Mouse (Mus musculus) midbrain, postnatal 0 days (tissue): ENCODE results near the gene Lect2. TPM values are rescaled to one million over a fixed set of nuclear protein-coding genes. Genes with fewer than 3 reads are reported as not detected.

Experiments used
- ATAC-seq: fragments of 200-750 bp; cut with Nextera tagmentation; 2 replicates; pipeline ENCODE4 v1.8.0; 2017; ENCODE audit warnings: moderate number of reproducible peaks, mild to moderate bottlenecking, moderate TSS enrichment, moderate library complexity; ENCODE audit not compliant: low FRiP score
- DNase-seq: peaks from one replicate; pipeline ENCODE4 v3.0.0-alpha.2; 2015; ENCODE audit warnings: low spot score
- H3K27ac ChIP-seq: fragments of 300-500 bp; sonication (generic); 2 replicates; pipeline ENCODE4 v1.5.1; 2014; ENCODE audit warnings: low read depth, mild to moderate bottlenecking, low read length, mixed read lengths
- H3K27me3 ChIP-seq: fragments of 300-500 bp; sonication (generic); 2 replicates; pipeline ENCODE4 v1.6.1; 2014; ENCODE audit warnings: low read length, control low read depth, mixed read lengths; ENCODE audit not compliant: insufficient read depth
- H3K36me3 ChIP-seq: fragments of 300-500 bp; sonication (generic); 2 replicates; pipeline ENCODE4 v1.6.1; 2014; ENCODE audit warnings: low read length, control low read depth, mixed read lengths; ENCODE audit not compliant: insufficient read depth
- H3K4me1 ChIP-seq: fragments of 300-500 bp; sonication (generic); 2 replicates; pipeline ENCODE4 v1.6.1; 2014; ENCODE audit warnings: mild to moderate bottlenecking, control low read depth, antibody characterized with exemption, low read length, mixed read lengths; ENCODE audit not compliant: insufficient read depth
- H3K4me2 ChIP-seq: fragments of 300-500 bp; sonication (generic); 2 replicates; pipeline ENCODE4 v1.6.1; 2014; ENCODE audit warnings: low read depth, mild to moderate bottlenecking, low read length, mixed read lengths; ENCODE audit not compliant: poor library complexity, severe bottlenecking
- H3K4me3 ChIP-seq: fragments of 300-500 bp; sonication (generic); 2 replicates; pipeline ENCODE4 v1.5.1; 2014; ENCODE audit warnings: low read depth, mild to moderate bottlenecking, low read length, moderate library complexity
- H3K9ac ChIP-seq: fragments of 300-500 bp; sonication (generic); replicated peaks from 2 replicates; pipeline ENCODE4 v1.6.1; 2014; ENCODE audit warnings: mild to moderate bottlenecking, low read length, moderate library complexity, mixed read lengths; ENCODE audit not compliant: poor library complexity, severe bottlenecking
- H3K9me3 ChIP-seq: fragments of 300-500 bp; sonication (generic); 2 replicates; pipeline ENCODE4 v1.6.1; 2016; ENCODE audit warnings: low read length, control low read depth
- CTCF ChIP-seq: IDR thresholded peaks from 2 replicates; pipeline ENCODE4 v1.5.1; 2016; ENCODE audit warnings: antibody characterized with exemption, mild to moderate bottlenecking
- WGBS: fragments of 180-500 bp; shearing (Covaris S2); extraction: QIAGEN DNeasy Blood & Tissue Kit; methylation state at CpG from one replicate; pipeline ENCODE4 v1.1.7; 2014; 5-methylcytosine and 5-hydroxymethylcytosine counted together
- polyA plus RNA-seq: library from polyadenylated mRNA; unstranded; fragments of >200 nt; fragmentation: Nextera tagmentation; extraction: Ambion mirVana; gene quantifications from 2 replicates; pipeline ENCODE4 v1.2.1, GENCODE M21; 2015
- total RNA-seq: library from RNA; depleted of rRNA; stranded (reverse); fragments of >200 nt; gene quantifications from 2 replicates; pipeline ENCODE4 v1.2.3, GENCODE M21; 2014

Lect2 gene
- total and polyA plus RNA-seq, 2 experiments from 2014 or later: not detected

- Histone ChIP-seq H3K4me2 (no peak overlapping the region), H3K4me3 (no peak overlapping the region), H3K27me3 (no peaks in the 10 kb centered on the region), H3K36me3 (no peaks in the 10 kb centered on the region), H3K9me3 (peaks cover 8% of the 10 kb centered on the region; the same call in 1 of the 2 replicates), H3K4me1 (no peaks in the 10 kb centered on the region), H3K9ac (no peak overlapping the region), H3K27ac (no peak overlapping the region)
- no peak for TF ChIP-seq CTCF
- ATAC-seq (no peak), DNase-seq (no peak)
- WGBS: 61% methylated on average over 8 of the region's 8 CpGs
These were observed 18.6 kb downstream of the Lect2 start for GRCm38 (mm10) chr13:56529685-56530084.

DNA sequence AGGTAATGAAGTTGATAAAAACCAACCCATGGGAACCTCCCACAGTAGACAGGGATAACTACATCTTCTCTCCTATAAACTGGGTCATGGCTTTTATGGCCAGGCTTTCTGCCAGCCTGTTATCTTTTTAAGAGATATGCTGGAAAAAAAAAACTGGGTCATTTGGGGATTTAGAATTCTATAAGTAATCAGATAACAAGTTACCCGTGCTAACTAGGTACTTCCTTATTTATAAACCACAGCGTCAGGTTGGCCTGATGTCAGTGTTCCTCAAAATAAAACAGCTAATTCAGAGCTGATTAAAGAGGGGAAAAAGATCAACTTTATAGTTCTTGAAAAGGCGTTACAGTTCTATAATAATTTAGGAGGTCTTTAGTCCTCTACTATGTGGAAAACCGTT lies 19.3 kb downstream of the Lect2 start:
- H3K4me3 ChIP-seq: no peak overlapping the region
- H3K9ac ChIP-seq: no peak overlapping the region
- H3K36me3 ChIP-seq: no peaks in the 10 kb centered on the region
- H3K27ac ChIP-seq: no peak overlapping the region
- no peaks in the 10 kb centered on the region for H3K4me1 ChIP-seq
- no peak for DNase-seq
- no peak overlapping the region for H3K4me2 ChIP-seq
- TF ChIP-seq CTCF: no peak
- peaks cover 6% of the 10 kb centered on the region; the same call in 1 of the 2 replicates for H3K9me3 ChIP-seq
- WGBS: 79% methylated on average over 4 of the region's 4 CpGs
- no peaks in the 10 kb centered on the region for H3K27me3 ChIP-seq
- no peak for ATAC-seq

DNA sequence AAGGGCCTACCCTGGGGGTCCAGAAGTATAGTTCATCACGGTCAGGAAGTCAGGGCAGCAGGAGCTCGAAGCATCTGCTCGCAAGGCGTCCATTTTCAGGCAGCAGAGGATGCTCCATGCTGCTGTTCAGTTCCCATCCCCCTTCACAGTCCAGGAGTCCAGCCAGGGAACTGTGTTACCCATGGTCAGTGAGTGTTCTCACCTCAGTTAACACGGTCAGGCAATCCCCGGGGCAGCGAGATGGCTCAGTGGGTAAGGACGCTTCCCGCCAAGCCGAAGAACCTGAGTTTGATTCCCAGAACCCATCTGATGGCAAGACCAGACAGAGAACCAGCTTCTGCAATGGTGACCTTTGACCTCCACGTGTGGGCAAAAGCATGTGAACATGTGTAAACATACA lies 20.0 kb downstream of the Lect2 start:
- H3K4me1 ChIP-seq: no peaks in the 10 kb centered on the region

DNA sequence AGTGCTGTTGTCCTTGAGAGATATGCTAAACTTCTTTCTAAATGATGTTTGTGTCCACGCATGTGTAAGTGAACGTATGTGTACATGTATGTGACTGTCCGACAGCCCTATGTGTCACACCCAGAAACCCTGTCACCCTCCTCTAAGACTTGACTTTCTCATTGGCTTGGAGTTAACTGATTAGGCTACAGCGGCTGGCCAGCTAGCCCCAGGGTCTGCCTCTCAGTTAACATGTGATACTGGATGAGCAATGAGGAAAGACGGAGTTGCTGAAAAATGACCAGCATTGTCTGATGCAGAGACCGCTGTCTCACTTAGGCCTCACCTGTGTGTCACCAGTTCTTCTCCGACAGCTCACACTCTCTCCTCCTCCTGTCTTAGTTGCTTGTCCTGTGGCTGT lies 20.5 kb downstream of the Lect2 start:
- H3K4me3 ChIP-seq: no peak overlapping the region
- H3K4me2 ChIP-seq: no peak overlapping the region
- H3K4me1 ChIP-seq: no peaks in the 10 kb centered on the region
- WGBS: 95% methylated on average over 7 of the region's 7 CpGs
- no peaks in the 10 kb centered on the region for H3K27me3 ChIP-seq
- ATAC-seq (no peak), DNase-seq (no peak)
- no peak for TF ChIP-seq CTCF
- H3K36me3 ChIP-seq: no peaks in the 10 kb centered on the region
- H3K27ac ChIP-seq: no peak overlapping the region
- H3K9ac ChIP-seq: no peak overlapping the region
- no peaks in the 10 kb centered on the region for H3K9me3 ChIP-seq

More for the DNA sequence above, 20.0 kb downstream of the Lect2 start:
- 89% methylated on average over 11 of the region's 11 CpGs for WGBS
- Histone ChIP-seq H3K36me3 (no peaks in the 10 kb centered on the region), H3K27ac (no peak overlapping the region), H3K27me3 (no peaks in the 10 kb centered on the region), H3K4me3 (no peak overlapping the region), H3K4me2 (no peak overlapping the region), H3K9me3 (no peaks in the 10 kb centered on the region), H3K9ac (no peak overlapping the region)
- no peak for ATAC-seq
- TF ChIP-seq CTCF: no peak
- DNase-seq: no peak

DNA sequence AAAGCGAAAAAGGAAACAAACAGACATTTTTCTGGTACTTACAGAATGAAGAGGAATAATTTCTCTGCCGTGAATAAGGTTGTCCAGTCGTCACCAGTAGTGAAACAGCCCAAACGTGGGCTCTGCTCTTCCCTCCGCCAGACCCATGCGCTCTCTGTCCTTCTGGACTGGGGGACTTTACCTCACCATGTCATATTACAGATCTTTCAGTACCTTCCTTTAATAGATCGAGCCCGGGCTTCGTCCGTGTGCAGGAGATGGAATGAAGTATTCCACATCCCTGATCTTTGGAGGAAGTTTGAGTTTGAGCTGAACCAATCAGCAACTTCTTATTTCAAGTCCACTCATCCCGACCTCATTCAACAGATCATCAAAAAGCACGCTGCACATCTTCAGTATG lies 21.4 kb downstream of the Lect2 start:
- WGBS: 85% methylated on average over 12 of the region's 12 CpGs
- Histone ChIP-seq H3K4me1 (no peaks in the 10 kb centered on the region), H3K4me2 (no peak overlapping the region), H3K9me3 (no peaks in the 10 kb centered on the region), H3K9ac (no peak overlapping the region), H3K36me3 (no peaks in the 10 kb centered on the region), H3K4me3 (no peak overlapping the region), H3K27me3 (no peaks in the 10 kb centered on the region), H3K27ac (no peak overlapping the region)
- DNase-seq (no peak), ATAC-seq (no peak)
- TF ChIP-seq CTCF: no peak

- Histone ChIP-seq H3K4me3 (peak overlapping the region; percentile 66), H3K9ac (peak overlapping the region; percentile 57), H3K27ac (no peak overlapping the region; the same call in 1 of the 2 replicates), H3K4me2 (peak overlapping the region; percentile 97), H3K9me3 (no peaks in the 10 kb centered on the region), H3K36me3 (no peaks in the 10 kb centered on the region), H3K4me1 (no peaks in the 10 kb centered on the region), H3K27me3 (no peaks in the 10 kb centered on the region)
- TF ChIP-seq CTCF: no peak
- DNase-seq (no peak), ATAC-seq (peak; percentile 45; the same call in 1 of the 2 replicates)
- 2% methylated on average over 8 of the region's 8 CpGs for WGBS
These were observed 25.5 kb downstream of the Lect2 start for GRCm38 (mm10) chr13:56522821-56523167.
